Mouse (Mus musculus) telencephalon, adult 2 months (tissue): ENCODE measurements at regions not wholly inside any gene's neighbourhood (a gene's known extent, or its start where the extent isn't known, plus 50 kb on each side); places are given as distances from the start of the nearest gene placed in this dataset.

ENCODE experiments used
- DNase-seq: peaks from one replicate; pipeline ENCODE4 v3.0.0-alpha.2; 2011; ENCODE audit warnings: low read depth, low spot score

DNA sequence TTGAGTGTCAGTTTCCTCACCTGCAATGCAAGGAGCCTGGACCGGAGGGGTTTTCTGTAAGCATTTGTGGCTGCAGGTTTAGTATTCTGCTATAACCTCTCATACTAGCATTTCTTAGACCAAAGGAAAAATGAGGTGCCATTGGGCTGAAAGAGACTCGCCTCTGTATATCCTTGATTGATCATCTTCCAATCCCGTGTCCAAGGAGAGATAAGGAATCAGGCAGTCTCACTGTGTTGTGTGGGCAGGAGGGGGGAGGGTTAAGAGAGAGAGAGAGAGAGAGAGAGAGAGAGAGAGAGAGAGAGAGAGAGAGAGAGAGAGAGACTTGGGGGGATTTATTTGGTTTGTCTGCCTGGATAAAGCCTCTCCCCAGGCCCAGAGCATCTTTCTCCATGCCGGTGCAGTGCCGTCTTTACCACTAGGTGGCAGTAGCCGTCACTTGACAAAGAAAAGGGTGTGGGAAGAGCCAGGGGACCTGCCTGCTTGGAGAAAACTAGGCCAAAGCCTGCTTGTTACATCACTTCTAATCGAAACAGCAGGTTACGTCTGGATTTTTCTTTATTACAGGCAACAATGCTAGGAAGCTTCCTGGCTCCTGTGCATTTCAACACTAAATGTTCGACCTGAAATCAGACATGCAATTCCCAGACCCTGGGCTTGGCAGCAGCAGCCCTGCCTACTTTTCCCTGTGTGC is 56.1 kb upstream of the Ces5a start:
- DNase-seq: peak; percentile 88

- DNase-seq: no peak
Observed at GRCm38 (mm10) chr8:93592302-93592651, 56.6 kb upstream of the Ces5a start.

GRCm38 (mm10) chr8:93598613-93599121 is 63.0 kb upstream of the Ces5a start:
- no peak for DNase-seq

DNA sequence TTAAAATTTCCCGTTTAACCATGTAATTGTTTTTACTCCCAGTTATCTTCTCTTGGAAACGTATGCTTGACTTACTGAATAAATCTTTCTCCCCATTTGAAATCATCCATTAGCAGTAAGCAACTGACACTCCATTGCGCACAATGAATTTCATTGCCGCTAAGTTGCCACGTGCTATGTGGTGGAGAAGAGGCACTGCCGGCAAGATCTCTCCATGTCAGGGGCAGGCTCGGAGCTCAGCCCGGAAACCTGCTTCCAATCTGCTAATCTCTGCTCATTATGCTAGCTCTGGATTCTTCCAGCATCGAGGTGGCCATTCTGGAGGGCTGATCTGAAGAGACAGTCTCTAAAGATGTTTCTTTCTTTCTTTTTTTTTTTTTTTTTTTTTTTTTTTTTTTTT is 63.7 kb upstream of the Ces5a start:
- DNase-seq: no peak

- DNase-seq: no peak
Observed at GRCm38 (mm10) chr8:93599776-93600175, 64.1 kb upstream of the Ces5a start.

GRCm38 (mm10) chr8:93626807-93627526 is 91.3 kb upstream of the Ces5a start:
- DNase-seq: no peak

DNA sequence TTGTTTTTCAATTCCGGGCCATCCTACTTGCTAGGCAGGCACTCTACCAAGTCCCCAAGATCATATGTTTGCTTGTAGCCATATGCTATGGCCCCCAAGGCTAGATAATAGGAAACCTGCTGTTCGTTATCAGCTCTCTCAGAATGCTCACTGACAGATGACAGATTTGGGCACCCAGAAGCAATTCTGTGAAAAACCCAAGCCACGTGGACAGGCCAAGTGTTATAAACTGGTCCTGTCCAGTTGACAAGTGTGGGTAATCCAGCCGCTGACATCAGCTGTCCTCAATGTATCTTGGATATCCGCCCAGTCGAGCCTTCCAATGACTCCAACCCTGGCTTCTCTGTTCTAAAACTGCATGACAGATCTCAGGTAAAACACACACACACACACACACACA is 92.0 kb upstream of the Ces5a start:
- no peak for DNase-seq

DNA sequence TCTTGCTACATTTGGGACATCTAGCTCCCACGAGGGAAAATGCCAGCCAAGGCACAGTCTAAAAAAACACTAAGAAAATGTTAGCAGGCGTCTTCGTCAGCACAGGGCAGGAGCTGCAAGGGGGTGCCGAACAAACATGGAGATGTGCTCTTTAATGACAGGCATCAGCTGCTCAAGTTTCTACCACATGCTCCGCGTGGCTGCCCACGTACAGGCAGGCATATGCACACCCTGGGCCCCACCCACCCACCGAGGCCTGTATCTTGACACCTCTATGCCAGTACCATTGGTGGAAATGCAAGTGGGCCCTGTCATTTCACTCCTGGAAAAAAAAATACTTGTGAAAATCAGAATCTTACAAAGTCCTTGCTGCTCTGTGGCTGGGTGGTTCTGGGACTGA is 97.3 kb upstream of the Ces5a start:
- no peak for DNase-seq

GRCm38 (mm10) chr8:93642770-93643169 is 107.1 kb upstream of the Ces5a start:
- no peak for DNase-seq

- DNase-seq: peak; percentile 48
Observed at GRCm38 (mm10) chr8:93643471-93644215, 108.0 kb upstream of the Ces5a start.

- DNase-seq: no peak
Observed at GRCm38 (mm10) chr8:93653421-93653820, 117.8 kb upstream of the Ces5a start.

- peak; percentile 78 for DNase-seq
Observed at GRCm38 (mm10) chr8:93653913-93654705, 118.5 kb upstream of the Ces5a start.

GRCm38 (mm10) chr8:93655752-93656151 is 120.1 kb upstream of the Ces5a start:
- DNase-seq: no peak

- DNase-seq: peak; percentile 47
Observed at GRCm38 (mm10) chr8:93661739-93662138, 126.1 kb upstream of the Ces5a start.

GRCm38 (mm10) chr8:93662219-93662618 is 126.6 kb upstream of the Ces5a start:
- no peak for DNase-seq

DNA sequence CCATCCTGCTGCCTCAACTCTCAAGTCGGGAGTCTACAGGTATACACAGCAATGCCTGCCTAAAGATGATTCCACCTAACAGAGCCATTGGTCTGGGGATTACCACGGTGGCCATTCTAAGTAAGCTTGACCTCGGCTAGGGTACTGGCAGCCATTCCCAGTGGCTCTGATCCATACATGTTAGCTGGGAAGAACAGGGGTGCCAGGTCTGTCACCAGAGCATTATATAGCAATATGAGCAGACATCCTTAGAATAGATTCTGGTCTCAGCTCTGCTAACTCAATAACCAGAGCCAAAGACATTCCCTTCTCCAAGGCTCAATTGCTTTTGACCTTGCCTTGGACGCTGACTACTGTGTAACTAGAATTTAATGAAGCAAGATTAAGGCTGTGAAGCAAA is 128.2 kb upstream of the Ces5a start:
- no peak for DNase-seq

- DNase-seq: no peak
Observed at GRCm38 (mm10) chr8:93668306-93668705, 132.7 kb upstream of the Ces5a start.

DNA sequence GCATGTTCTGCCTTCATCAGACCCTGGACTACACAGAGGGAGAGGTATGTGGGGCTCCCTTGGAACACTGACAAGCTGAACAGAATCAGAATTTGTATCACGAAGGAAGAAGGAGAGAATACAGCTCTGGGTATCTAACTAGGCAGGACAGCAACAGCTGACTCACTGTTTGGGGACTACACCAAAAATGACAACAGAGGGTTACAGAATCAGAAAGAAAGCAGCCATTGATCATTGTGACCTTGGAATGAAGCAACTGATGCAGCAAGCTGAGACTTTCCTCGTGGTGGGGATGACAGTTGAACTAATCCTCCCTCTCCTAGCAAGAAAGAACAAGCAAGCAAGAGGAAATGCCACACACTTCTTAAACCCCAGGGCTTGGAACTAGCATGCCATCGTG is 135.0 kb upstream of the Gnao1 start:
- DNase-seq: no peak

DNA sequence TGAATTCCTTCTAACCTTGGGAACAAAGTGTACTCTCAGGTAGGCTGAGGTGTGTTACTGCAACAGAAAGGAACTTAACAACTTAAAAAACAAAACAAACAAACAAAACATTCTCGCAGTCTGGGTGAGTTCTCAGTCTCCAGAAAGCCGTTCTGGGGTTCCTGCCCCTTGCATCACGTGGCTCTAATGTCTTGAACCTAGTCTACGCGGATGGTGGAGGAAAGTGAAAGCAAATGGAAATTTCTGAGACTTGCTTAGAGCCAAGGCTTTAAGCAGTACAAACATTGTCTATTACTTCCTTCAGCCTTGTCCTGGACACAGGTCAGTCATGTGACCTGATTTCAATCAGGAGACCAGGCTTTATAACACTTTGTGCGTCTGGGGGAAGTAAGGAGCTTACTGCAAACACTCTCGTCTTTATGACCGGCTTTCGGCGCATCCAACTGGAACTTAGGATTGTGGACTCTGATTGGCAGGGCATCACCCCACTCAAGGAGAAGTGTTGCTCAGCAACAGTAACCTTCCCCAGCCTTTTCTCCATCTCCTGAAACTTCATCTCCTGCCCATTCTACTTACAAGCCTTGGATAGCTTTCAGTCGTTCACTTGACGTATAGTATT is 125.9 kb upstream of the Gnao1 start:
- no peak for DNase-seq

DNA sequence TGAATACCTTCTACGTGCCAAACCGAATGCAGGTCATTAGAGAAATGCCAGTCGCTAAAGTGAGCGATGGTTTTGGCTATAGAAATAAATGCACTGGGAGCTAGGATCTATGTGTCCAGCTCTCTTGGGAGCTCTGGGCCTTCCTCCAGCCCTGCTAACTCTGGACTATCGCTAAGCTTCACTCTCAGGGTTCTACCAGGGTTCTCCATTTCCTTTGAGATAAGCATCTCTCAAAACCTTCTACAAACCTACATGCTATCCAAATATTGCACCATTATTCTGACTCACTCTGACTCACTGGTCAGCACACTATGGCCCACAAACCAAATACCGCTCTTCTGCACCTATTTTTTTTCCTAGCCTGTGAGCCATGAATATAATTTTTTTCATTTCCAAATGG is 125.4 kb upstream of the Gnao1 start:
- DNase-seq: no peak

GRCm38 (mm10) chr8:93688845-93689244 is 120.9 kb upstream of the Gnao1 start:
- DNase-seq: no peak
